Mouse (Mus musculus): ENCODE data around the gene Dclre1c. TPM values are rescaled to one million over a fixed set of nuclear protein-coding genes. Genes with fewer than 3 reads are reported as not detected.
"Not testable (repeated sequence)": the region's sequence is repeated elsewhere in the genome, so short reads cannot be mapped to it uniquely, and the experiment has no call there.

The Dclre1c gene
- 10 to 100 TPM; 16.6 to 18.9 (median 17.0) TPM for polyA plus RNA-seq (2017; shearing (Covaris generic))

- peak; percentile 93 for ATAC-seq
These were observed at the start of gene Dclre1c for GRCm38 (mm10) chr2:3423841-3424578. Gene Dclre1c, plus strand, starts transcription at chr2:3424131.

- no peak for ATAC-seq
These were observed 36.6 kb upstream of the Dclre1c start for GRCm38 (mm10) chr2:3387105-3387860.

GRCm38 (mm10) chr2:3391945-3392344, 32.0 kb upstream of the Dclre1c start:
- ATAC-seq = no peak

GRCm38 (mm10) chr2:3397110-3397509, 26.8 kb upstream of the Dclre1c start, which contains the start of gene Olah:
Gene Olah, minus strand, starts transcription at chr2:3397210.
- not testable (repeated sequence) for ATAC-seq

- no peak for ATAC-seq
These were observed 17.9 kb upstream of the Dclre1c start for GRCm38 (mm10) chr2:3405981-3406380.

- ATAC-seq = no peak
These were observed 16.2 kb upstream of the Dclre1c start for GRCm38 (mm10) chr2:3407756-3408155.

GRCm38 (mm10) chr2:3414241-3414640, 9.7 kb upstream of the Dclre1c start:
- ATAC-seq = no peak

GRCm38 (mm10) chr2:3415676-3416075, 8.3 kb upstream of the Dclre1c start:
- ATAC-seq = no peak

- peak; percentile 78 for ATAC-seq
These were observed 5.0 kb upstream of the Dclre1c start for GRCm38 (mm10) chr2:3418883-3419431.

- no peak for ATAC-seq
These were observed 3.8 kb upstream of the Dclre1c start for GRCm38 (mm10) chr2:3420157-3420556.

GRCm38 (mm10) chr2:3422548-3422947, 1.4 kb upstream of the Dclre1c start, which contains the start of gene Meig1:
Gene Meig1, minus strand, starts transcription at chr2:3422648.
- no peak for ATAC-seq

- ATAC-seq = no peak
These were observed 614 bp downstream of the Dclre1c start for GRCm38 (mm10) chr2:3424579-3424910.

- ATAC-seq = no peak
These were observed 7.0 kb downstream of the Dclre1c start for GRCm38 (mm10) chr2:3430956-3431355.

- ATAC-seq = no peak
These were observed 11.6 kb downstream of the Dclre1c start for GRCm38 (mm10) chr2:3435369-3436061.

GRCm38 (mm10) chr2:3437956-3438355, 14.0 kb downstream of the Dclre1c start:
- no peak for ATAC-seq

- no peak for ATAC-seq
These were observed 20.3 kb downstream of the Dclre1c start for GRCm38 (mm10) chr2:3444206-3444605.

GRCm38 (mm10) chr2:3445984-3446383, 22.1 kb downstream of the Dclre1c start:
- ATAC-seq = no peak

- no peak for ATAC-seq
These were observed 25.5 kb downstream of the Dclre1c start for GRCm38 (mm10) chr2:3449431-3449830.

- no peak for ATAC-seq
These were observed 29.2 kb downstream of the Dclre1c start for GRCm38 (mm10) chr2:3453096-3453495.

- no peak for ATAC-seq
These were observed 32.7 kb downstream of the Dclre1c start for GRCm38 (mm10) chr2:3456590-3456989.

- no peak for ATAC-seq
These were observed 50.0 kb downstream of the Dclre1c start for GRCm38 (mm10) chr2:3473891-3474290.

- ATAC-seq = peak; percentile 49
These were observed 50.5 kb downstream of the Dclre1c start for GRCm38 (mm10) chr2:3474361-3474805.

- peak; percentile 88 for ATAC-seq
These were observed 50.9 kb downstream of the Dclre1c start, which contains the start of gene Suv39h2 for GRCm38 (mm10) chr2:3474861-3475283. Gene Suv39h2, minus strand, starts transcription at chr2:3475031.

Data from inflammation-experienced regulatory T-cells, adult 6 months (primary cell).